Mouse (Mus musculus): ENCODE results near the gene Krt14. TPM values are rescaled to one million over a fixed set of nuclear protein-coding genes. Genes with fewer than 3 reads are reported as not detected.

The Krt14 gene
- polyA plus RNA-seq, 1 experiment = 0.06 TPM

DNA sequence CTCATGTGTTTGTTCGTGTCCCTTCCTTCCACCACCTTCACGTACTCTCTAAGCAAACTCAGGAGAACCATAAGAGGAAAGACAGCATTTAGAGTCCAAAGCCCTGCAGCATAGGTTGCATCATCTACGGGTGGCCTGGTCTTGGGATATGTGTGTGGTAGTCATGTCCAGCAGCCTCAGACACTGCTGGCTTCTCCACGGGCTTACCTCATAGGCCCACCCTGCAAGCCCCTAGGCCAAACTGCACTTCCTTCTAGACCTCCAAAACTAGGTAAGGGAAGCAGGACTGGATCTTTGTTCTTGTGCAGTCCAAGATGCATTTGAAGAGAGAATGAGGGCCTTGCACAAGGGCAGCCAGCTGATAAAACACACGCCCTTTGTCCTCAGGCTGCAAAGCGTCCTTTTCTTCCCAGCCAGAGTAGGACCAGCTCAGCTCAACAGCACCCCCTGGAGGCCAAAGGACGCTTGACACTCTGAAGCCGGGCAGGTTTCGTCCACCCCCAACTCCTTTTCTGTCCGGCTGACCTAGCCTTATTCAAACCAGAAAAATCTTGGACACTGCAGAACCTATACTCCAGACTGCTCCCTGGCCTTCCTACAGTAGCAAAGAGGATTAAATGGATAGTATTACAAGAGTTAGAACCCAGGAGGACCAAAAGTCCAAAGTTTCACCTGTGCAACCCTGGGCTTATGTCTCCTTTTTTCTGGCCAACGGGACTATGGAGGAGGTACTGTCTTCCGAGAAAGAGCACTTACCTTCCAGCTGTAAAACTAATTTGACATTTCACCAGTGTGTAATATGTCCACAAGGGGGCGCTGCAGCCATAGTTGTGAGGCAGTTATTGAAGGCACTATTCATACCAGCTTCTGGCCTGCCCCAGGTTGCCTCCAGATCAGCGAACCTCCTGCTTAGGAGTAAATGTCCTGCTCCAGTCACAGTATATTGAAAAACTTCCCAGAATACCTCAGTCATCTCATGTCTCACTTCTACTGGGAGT, 38.3 kb downstream of the Krt14 start:
- Histone ChIP-seq H3K4me1 (ENCODE audit: control insufficient read depth) (no peaks in the 10 kb centered on the region; the same call in 1 of the 2 replicates), H3K36me3 (ENCODE audit: control insufficient read depth) (no peaks in the 10 kb centered on the region), H3K9me3 (ENCODE audit: control insufficient read depth, low read length) (no peaks in the 10 kb centered on the region), H3K27me3 (ENCODE audit: control insufficient read depth) (no peaks in the 10 kb centered on the region), H3K4me3 (replicated peaks) (no peak overlapping the region)
- TF ChIP-seq TAL1 (IDR thresholded peaks at IDR 0.05; ENCODE audit: low read length) = no peak
- no peak for TF ChIP-seq GATA1 (IDR thresholded peaks at IDR 0.05; ENCODE audit: low read length)

DNA sequence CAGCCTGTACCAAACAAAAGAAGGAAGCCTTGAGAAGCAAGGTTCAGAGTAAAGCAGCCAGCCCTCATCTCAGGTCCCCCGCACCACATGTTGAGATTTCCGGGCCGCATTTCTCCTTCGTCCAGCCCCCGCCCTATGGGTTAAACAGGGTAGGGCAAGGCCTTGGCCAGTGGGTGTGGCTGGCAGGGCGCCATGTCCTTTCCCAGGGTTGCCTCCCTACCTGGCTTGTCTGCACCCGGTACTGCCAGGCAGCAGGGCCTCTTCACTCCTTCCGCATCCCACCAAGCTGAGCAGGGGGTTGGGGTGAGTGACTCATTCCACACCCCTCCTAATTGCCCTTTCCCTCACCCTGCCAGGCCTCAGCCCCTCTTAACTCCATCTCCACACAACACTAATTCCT, 39.3 kb downstream of the Krt14 start:
- H3K36me3 ChIP-seq (ENCODE audit: control insufficient read depth) = no peaks in the 10 kb centered on the region
- H3K9me3 ChIP-seq (ENCODE audit: control insufficient read depth, low read length) = no peaks in the 10 kb centered on the region
- H3K4me1 ChIP-seq (ENCODE audit: control insufficient read depth) = no peaks in the 10 kb centered on the region; the same call in 1 of the 2 replicates
- no peak for TF ChIP-seq GATA1 (IDR thresholded peaks at IDR 0.05; ENCODE audit: low read length)
- TF ChIP-seq TAL1 (IDR thresholded peaks at IDR 0.05; ENCODE audit: low read length) = no peak
- no peaks in the 10 kb centered on the region for H3K27me3 ChIP-seq (ENCODE audit: control insufficient read depth)
- H3K4me3 ChIP-seq (replicated peaks) = no peak overlapping the region

DNA sequence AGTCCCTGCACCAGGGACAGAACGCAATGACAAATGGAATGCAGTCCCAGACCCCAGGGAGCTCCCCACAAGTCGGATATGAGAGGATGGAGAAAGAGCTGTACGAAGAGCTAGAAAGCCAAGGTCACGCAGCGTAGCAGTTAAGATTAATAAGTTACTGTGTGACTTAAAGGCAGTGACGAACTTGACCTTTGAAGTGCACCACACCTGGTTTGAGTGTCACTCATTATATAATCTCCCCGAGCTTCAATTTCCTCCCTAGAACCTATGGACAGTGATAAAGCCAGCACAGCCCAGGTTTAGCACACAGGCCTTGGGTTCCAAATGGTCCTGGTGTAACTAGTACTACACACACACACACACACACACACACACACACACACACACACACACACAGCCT, 43.0 kb downstream of the Krt14 start:
- Histone ChIP-seq H3K36me3 (ENCODE audit: control insufficient read depth) (no peaks in the 10 kb centered on the region), H3K4me3 (replicated peaks) (no peak overlapping the region), H3K9me3 (ENCODE audit: control insufficient read depth, low read length) (no peaks in the 10 kb centered on the region), H3K27me3 (ENCODE audit: control insufficient read depth) (no peaks in the 10 kb centered on the region), H3K4me1 (ENCODE audit: control insufficient read depth) (no peaks in the 10 kb centered on the region; the same call in 1 of the 2 replicates)
- TF ChIP-seq TAL1 (IDR thresholded peaks at IDR 0.05; ENCODE audit: low read length) (no peak), GATA1 (IDR thresholded peaks at IDR 0.05; ENCODE audit: low read length) (no peak)

DNA sequence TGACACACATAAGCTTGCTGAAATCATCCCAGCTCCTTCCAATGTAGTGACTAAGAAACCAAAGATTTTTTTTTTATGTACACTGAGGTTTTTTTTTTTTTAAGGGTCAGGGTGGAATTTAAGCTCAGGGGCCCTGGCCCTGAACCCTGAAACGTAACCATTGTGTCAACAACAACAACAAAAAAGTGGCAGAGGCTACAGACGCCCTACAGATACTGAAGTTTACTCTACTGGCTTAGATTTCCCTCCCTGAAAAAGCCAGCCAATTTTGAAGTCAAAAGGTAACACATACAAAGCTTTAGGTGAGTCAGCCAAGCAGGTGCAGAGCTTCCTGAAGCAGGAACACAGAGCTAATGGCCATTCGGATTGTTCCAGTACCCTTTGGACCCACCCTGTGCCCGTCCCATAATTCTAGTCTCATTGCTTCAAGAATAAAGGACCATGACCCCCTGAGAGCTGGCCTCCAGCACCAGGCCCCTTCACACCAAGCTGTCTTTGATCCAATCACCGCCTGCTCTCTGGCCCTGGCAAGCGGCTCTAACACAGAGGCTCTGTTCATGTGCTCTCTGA, 49.4 kb downstream of the Krt14 start:
- Histone ChIP-seq H3K9me3 (ENCODE audit: control insufficient read depth, low read length) (no peaks in the 10 kb centered on the region), H3K36me3 (ENCODE audit: control insufficient read depth) (no peaks in the 10 kb centered on the region)
- TF ChIP-seq TAL1 (IDR thresholded peaks at IDR 0.05; ENCODE audit: low read length) (no peak), GATA1 (IDR thresholded peaks at IDR 0.05; ENCODE audit: low read length) (no peak)

DNA sequence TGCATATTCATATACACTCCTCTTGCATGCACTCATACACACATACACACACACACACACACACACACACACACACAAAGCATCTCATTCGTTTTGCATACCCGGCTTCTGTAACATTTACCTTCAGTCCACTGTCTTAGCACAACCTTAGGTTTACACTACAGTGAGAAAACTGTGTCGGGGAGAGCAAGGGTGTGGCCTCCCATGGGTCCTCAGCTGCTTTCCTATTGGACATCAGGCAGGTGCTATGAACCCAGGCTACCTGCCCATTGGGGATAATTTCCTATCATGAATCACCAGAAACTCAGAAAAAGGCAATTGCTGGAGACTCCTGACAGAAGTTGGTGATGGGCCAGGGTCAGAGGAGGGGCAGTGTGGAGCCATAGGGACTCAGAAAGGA, 50.0 kb downstream of the Krt14 start:
- no peaks in the 10 kb centered on the region for H3K4me1 ChIP-seq (ENCODE audit: control insufficient read depth)
- no peak for TF ChIP-seq TAL1 (IDR thresholded peaks at IDR 0.05; ENCODE audit: low read length)
- TF ChIP-seq GATA1 (IDR thresholded peaks at IDR 0.05; ENCODE audit: low read length) = no peak
- no peaks in the 10 kb centered on the region for H3K9me3 ChIP-seq (ENCODE audit: control insufficient read depth, low read length)
- H3K27me3 ChIP-seq (ENCODE audit: control insufficient read depth) = no peaks in the 10 kb centered on the region
- no peaks in the 10 kb centered on the region for H3K36me3 ChIP-seq (ENCODE audit: control insufficient read depth)
- H3K4me3 ChIP-seq (replicated peaks) = no peak overlapping the region

More for the DNA sequence above, 49.4 kb downstream of the Krt14 start:
- Histone ChIP-seq H3K4me1 (ENCODE audit: control insufficient read depth) (no peaks in the 10 kb centered on the region), H3K27me3 (ENCODE audit: control insufficient read depth) (no peaks in the 10 kb centered on the region), H3K4me3 (replicated peaks) (no peak overlapping the region)

DNA sequence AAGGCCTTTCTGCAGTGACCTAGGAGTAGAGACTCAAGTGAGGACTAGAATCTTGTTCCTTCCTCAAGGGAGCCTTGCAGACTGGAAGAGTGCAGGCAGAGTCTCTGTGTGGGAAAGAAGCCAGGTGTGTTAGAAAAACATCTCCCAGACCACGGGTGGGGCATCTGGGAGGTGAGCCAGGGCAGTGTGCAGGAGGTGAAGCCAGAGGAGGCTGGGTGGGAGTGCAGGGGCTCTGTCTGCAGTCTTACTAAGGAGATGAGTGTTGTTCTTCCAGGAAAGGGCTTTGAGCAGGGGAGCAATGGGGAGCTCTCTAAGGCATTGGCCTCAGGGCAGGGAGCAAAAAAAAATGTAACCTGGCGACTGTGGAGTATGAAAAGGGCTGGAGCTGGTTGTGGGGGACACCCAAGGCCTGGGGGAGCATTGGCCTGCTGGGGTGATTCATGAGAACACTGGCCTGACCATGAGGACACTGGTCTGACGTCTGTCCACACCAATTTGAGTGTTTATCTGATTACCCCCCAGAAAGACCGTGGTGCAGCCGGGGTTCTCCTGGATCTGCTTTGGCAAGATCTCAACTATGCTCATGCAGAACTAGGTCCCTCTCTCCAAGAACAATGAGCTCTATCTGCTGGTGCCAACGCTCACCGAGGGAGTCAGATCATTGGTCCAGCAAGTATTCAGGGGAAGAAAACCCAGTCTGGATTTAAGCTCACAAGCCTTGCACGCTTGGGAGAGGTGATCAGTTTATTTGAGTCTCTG, 51.7 kb downstream of the Krt14 start:
- Histone ChIP-seq H3K27me3 (ENCODE audit: control insufficient read depth) (no peaks in the 10 kb centered on the region), H3K36me3 (ENCODE audit: control insufficient read depth) (no peaks in the 10 kb centered on the region), H3K9me3 (ENCODE audit: control insufficient read depth, low read length) (no peaks in the 10 kb centered on the region), H3K4me1 (ENCODE audit: control insufficient read depth) (no peaks in the 10 kb centered on the region), H3K4me3 (replicated peaks) (no peak overlapping the region)
- no peak for TF ChIP-seq GATA1 (IDR thresholded peaks at IDR 0.05; ENCODE audit: low read length)

Other genes with a start within 250 kb of the Krt14 start
- gene Krtap29-1, start 228.5 kb downstream of the Krt14 start, polyA plus RNA-seq (2012) = not detected in 2 replicates
- gene Krtap16-1, start 221.0 kb downstream of the Krt14 start, polyA plus RNA-seq (2012) = not detected in 2 replicates
- gene Krtap17-1, start 213.6 kb downstream of the Krt14 start, polyA plus RNA-seq (2012) = not detected in 2 replicates
- gene Krt33a, start 191.3 kb downstream of the Krt14 start, polyA plus RNA-seq (2012) = not detected in 2 replicates
- not detected in 2 replicates for gene Krt33b, start 177.7 kb downstream of the Krt14 start, polyA plus RNA-seq (2012)
- not detected in 2 replicates for gene Krt34, start 166.0 kb downstream of the Krt14 start, polyA plus RNA-seq (2012)
- not detected in 2 replicates for gene Krt31, start 157.0 kb downstream of the Krt14 start, polyA plus RNA-seq (2012)
- not detected in 2 replicates for gene Krt32, start 119.3 kb downstream of the Krt14 start, polyA plus RNA-seq (2012)
- gene Krt35, start 111.3 kb downstream of the Krt14 start, polyA plus RNA-seq (2012) = not detected in 2 replicates
- not detected in 2 replicates for gene Krt36, start 101.9 kb downstream of the Krt14 start, polyA plus RNA-seq (2012)
- not detected in 2 replicates for gene Krt13, start 86.0 kb downstream of the Krt14 start, polyA plus RNA-seq (2012)
- 0.29 and 0.31 TPM in 2 replicates for gene Krt15, start 71.6 kb downstream of the Krt14 start, polyA plus RNA-seq (2012)
- not detected in 2 replicates for gene Krt19, start 58.9 kb downstream of the Krt14 start, polyA plus RNA-seq (2012)
- gene Krt9, start 14.3 kb downstream of the Krt14 start, polyA plus RNA-seq (2012) = not detected in 2 replicates
- not detected in 2 replicates for gene Krt16, start 41.4 kb upstream of the Krt14 start, polyA plus RNA-seq (2012)
- gene Krt17, start 53.5 kb upstream of the Krt14 start, polyA plus RNA-seq (2012) = 0.03 and 0.04 TPM in 2 replicates
- gene Krt42, start 62.3 kb upstream of the Krt14 start, polyA plus RNA-seq (2012) = 0.04 TPM in 1 of 2 replicates, not detected in the other
- gene Eif1, start 112.3 kb upstream of the Krt14 start, polyA plus RNA-seq (2012) = 151 and 186 TPM in 2 replicates
- gene Gast, start 126.9 kb upstream of the Krt14 start, polyA plus RNA-seq (2012) = 0.09 and 0.11 TPM in 2 replicates
- gene Hap1, start 148.6 kb upstream of the Krt14 start, polyA plus RNA-seq (2012) = 0.03 TPM in 1 of 2 replicates, not detected in the other
- 0.29 and 0.56 TPM in 2 replicates for gene Jup, start 190.2 kb upstream of the Krt14 start, polyA plus RNA-seq (2012)
- gene P3h4, start 207.3 kb upstream of the Krt14 start, polyA plus RNA-seq (2012) = not detected in 2 replicates
- 0.05 and 0.07 TPM in 2 replicates for gene Fkbp10, start 208.1 kb upstream of the Krt14 start, polyA plus RNA-seq (2012)
- 1.4 and 1.9 TPM in 2 replicates for gene Nt5c3b, start 234.3 kb upstream of the Krt14 start, polyA plus RNA-seq (2012)
- not detected in 2 replicates for gene Klhl10, start 234.4 kb upstream of the Krt14 start, polyA plus RNA-seq (2012)